Mouse (Mus musculus): Measurements from ENCODE around the gene Hoxb4.

DNA sequence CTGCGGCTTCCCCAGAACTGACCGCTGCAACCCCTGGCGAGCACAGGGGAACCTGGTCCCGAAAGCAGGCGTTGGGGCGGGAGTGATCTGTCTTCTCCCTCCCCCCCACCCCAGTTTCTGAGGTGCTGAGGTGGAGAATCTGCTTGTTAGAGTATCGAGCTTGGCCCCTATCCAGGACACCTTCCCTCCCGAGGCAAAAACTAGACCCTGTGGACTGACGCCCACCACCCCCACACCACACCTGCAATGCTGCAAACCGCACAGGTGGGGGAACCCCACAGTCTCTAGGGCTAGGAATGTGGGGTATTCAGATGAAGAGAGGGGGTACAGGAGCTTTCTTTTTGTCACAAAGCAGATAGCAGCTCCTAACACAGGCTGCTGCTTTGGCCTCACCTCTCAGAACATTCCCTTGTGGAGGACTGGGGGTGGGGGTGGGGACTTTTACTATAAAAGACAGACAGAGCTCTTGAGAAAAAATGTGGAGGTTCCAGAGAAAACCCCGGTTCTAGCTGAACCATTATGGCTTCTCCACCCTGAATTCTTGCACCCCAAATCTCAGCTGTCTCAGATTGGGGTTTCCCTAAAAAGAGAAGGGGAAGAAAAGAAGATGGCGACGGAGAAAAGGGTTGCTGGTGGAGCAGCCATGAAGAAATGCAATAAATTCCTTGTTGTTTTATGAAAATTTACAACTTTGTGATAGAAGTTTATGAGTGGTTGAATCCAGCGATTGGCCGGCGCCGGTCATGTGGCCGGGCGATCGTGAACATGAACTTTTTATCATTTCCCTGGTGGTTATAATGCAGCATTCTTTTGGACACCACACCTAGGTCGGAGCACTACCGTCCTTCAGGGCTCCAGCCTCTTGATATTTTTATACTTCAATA is 26.1 kb upstream of the Hoxb4 start, which contains the start of gene Hoxb6:
- TF ChIP-seq POLR2A (IDR thresholded peaks at IDR 0.05; ENCODE audit: insufficient read depth, low read depth, low read length) = no peak
- no peak for TF ChIP-seq CTCF (IDR thresholded peaks at IDR 0.05; ENCODE audit: insufficient read depth, low read depth, low read length)

Data from olfactory bulb, adult 2 months (tissue).